Mouse (Mus musculus) mouse embryonic stem cell (cell line): ENCODE data around the gene Plekhh3.
"Not testable (repeated sequence)": the region's sequence is repeated elsewhere in the genome, so short reads cannot be mapped to it uniquely, and the experiment has no call there.

Source experiments
- in situ Hi-C, 2 experiments: fragments of 300-500 bp; cut with MboI; formaldehyde crosslinking; loops; 1 replicate in 1 of 2; 3 replicates in 1 of 2; pipeline ENCODE4 v1.14.3; 2019 to 2020; ENCODE audit warnings: low sequenced_read_pairs in 2 of 2, low pct_unique_long_range_greater_than_20kb in 1 of 2, mixed read lengths in 1 of 2; ENCODE audit not compliant: unreplicated experiment in 1 of 2

Plekhh3 gene

DNA sequence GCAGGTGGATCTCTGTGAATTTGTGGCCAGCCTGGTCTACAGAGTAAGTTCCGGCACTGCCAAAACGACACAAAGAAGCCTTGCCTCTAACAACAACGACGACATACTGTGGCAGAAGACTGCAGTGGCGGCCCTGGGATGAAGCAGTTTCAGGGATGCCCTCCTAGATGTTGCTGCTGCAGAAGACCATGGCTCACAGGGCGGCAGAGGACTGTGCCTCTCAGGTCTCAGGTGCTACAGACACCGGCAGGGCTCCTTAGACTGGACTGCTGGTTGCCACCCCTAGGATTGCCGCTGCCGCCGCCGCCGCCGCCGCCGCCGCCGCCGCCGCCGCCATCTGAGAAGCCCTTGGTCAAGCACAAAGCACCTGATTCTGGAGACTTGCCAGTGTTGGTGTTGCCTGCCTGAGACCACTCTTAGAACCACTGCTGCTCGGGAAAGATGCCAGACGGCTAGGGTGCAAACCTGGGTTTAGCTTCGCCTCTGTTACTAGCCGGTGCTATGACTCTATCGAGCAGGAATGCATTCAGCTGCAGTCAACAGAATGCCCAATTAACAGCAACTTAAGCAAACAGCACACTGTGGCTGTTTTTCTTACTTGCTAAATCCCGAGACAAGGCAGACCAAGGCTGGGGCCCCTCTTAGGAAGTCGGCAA is 30.9 kb downstream of the Plekhh3 start:
- in situ Hi-C loops, result no loop called here

DNA sequence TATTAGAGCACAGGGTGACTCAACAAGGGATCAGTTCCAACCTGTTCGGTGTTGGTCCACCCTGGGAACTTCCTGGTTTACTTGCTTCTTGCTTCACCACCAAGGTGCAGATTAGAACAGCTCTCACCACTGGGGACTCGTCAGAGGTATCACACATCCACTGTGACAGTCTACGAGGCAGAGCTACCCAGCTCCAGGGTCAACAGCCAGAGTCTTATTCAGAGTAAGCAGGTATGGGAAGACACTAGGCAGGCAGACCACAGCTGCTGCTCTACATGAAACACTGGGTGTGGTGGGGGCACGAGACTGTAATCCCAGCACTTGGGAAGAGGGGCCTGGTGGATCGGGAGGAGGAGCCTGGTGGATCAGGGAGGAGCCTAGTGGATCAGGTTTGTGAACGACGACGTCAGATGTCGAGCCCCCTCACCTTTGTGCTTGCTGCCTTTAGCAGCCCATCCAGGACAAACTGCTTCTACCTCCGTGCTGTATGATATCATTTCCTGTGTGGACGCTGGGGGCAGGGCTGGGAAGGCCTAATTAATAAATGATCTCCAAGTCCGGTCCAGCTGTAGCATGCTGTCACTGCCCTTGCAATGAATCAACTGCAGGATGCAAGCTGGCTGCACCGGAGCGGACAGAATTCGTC is 32.5 kb downstream of the Plekhh3 start:
- in situ Hi-C loops, result loop anchor here (5.0 to 10.0 kb wide), 2 partner anchors 39 to 46 kb away; partner anchors contain the start of gene Ccr10 (in 1 of the 2)

- in situ Hi-C loops, result loop anchor here (5.0 to 10.0 kb wide), 2 partner anchors 40 to 48 kb away; partner anchors contain the start of gene Ccr10 (in 1 of the 2)
Measured at GRCm38 (mm10) chr11:101137000-101137399, 34.2 kb downstream of the Plekhh3 start.

DNA sequence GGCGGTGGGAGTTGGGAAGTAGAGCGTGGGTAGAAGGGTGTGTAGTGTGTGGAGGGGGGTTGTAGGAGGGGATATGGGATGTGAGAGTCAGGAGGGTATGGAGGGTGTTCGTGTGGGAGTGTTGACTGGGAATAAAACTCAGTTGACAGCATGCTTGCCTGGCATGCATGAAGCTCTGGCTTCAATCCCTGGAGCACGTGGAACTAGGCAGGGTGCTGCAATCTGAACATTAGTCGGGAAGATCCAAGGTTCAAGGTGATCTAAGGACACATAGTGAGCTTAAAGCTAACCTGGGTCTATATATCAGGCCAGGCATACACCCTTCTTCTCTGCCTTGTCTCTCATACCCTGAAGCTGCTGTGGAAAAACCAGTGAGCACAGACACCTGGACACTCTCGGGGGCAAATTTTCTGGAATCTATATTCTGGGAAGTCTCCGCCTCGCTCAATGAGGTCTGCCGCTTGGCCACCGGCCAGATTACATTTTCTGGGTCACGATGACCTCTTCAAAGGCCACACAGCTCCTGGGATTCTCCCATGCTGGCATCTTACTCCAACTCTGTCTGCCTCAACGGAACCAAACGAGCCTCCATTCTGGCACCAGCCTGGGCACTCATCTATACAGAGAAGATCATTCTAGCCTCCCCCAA is 36.8 kb downstream of the Plekhh3 start:
- in situ Hi-C loops, result loop anchor here in 1 of 2 experiments (10.0 kb wide), 1 partner anchor 50 kb away; no protein-coding TSS in a partner anchor

DNA sequence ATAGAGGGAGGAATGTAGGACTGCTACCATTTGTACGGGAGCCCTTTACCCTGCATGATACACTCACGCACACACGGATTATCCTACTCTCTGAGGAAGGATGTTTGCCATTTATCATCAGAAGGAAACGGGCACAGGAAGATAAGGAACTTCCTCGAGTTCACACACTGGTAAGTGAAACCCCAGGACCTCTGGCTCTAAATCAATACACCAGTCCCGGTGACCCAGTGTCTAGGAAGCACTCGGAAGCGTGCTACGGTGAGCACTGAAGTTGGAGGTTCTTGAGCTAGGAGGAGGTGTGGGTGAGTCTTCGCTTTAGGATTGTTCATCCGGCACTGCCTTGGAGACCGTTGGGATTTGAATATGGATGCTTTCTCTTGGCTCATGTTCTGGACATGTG is 38.1 kb downstream of the Plekhh3 start:
- in situ Hi-C loops, result loop anchor here in 1 of 2 experiments (10.0 kb wide), 1 partner anchor 52 kb away; no protein-coding TSS in a partner anchor

GRCm38 (mm10) chr11:101131701-101132100 is 39.5 kb downstream of the Plekhh3 start:
- in situ Hi-C loops, result loop anchor here in 1 of 2 experiments (10.0 kb wide), 1 partner anchor 53 kb away; no protein-coding TSS in a partner anchor

DNA sequence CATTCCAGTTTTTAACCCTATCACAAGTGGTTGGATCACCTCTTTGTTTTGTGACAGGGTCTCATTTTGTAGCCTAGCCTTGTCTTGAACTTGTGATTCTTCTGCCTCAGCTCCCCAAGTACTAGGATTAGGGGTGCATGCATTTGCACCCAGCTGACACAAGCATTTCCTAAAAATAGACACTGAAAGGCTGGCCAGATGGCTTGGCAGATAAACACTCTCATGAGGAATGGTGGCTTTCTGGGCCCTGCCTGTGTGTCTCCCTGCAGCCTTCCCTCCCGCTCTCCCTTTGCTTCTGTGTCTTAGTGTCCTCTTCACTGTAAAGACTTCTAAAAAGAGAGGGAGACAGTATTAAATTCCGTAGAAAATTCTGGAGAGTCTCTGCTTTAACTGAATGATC is 40.0 kb downstream of the Plekhh3 start:
- in situ Hi-C loops, result loop anchor here in 1 of 2 experiments (10.0 kb wide), 1 partner anchor 54 kb away; no protein-coding TSS in a partner anchor

GRCm38 (mm10) chr11:101130056-101130756 is 40.9 kb downstream of the Plekhh3 start:
- in situ Hi-C loops, result loop anchor here in 1 of 2 experiments (10.0 kb wide), 1 partner anchor 55 kb away; no protein-coding TSS in a partner anchor

- in situ Hi-C loops, result no loop called here
Measured at GRCm38 (mm10) chr11:101128996-101129577, 42.1 kb downstream of the Plekhh3 start.

DNA sequence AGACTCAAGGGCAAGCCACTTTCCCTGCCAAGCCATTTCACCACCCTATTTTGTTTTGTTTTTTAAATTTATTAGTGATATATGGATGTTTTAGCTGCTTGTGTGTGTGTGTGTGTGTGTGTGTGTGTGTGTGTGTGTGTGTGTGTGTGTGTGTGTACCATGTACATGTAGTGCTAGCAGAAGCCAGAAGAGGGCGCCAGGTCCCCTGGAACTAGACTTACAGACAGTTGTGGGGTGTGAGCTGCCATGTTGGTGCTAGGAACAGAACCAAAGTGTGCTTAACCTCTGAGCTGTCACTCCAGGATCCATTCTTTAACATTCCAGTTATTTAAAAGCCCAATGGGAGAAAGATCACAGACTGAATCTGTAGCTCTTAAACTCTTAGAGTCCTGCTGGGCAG is 44.1 kb downstream of the Plekhh3 start:
- in situ Hi-C loops, result no loop called here

GRCm38 (mm10) chr11:101125008-101125407 is 46.1 kb downstream of the Plekhh3 start:
- in situ Hi-C loops, result not testable (repeated sequence)

DNA sequence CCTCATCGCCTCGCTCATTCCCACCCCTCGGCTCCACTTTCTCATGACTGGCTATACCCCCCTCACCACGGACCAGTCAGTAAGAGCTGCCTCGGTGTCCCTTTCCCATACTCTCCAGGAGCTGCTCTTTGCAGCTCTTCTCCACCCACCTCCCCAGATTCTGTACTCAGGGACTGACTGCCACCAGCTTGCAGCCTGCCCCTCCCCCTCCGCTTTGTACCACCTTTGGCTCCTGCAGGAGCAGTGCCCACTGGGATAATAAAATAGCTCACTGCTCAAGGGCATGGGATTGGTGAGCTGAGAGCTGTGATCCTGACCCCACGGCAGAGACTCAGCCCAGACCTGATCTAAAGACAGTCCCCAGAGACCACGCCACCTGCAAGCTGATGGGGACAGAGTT is 46.7 kb downstream of the Plekhh3 start:
- in situ Hi-C loops, result not testable (repeated sequence)

GRCm38 (mm10) chr11:101120545-101121188 is 50.5 kb downstream of the Plekhh3 start:
- in situ Hi-C loops, result no loop called here

GRCm38 (mm10) chr11:101119761-101120544 is 51.2 kb downstream of the Plekhh3 start, which contains the start of the genes Retreg3 and Tubg1:
TSS of gene Retreg3 (minus strand) at chr11:101119893.
TSS of gene Tubg1 (plus strand) at chr11:101119938.
- in situ Hi-C loops, result no loop called here

- in situ Hi-C loops, result no loop called here
Measured at GRCm38 (mm10) chr11:101119131-101119760, 51.9 kb downstream of the Plekhh3 start.

DNA sequence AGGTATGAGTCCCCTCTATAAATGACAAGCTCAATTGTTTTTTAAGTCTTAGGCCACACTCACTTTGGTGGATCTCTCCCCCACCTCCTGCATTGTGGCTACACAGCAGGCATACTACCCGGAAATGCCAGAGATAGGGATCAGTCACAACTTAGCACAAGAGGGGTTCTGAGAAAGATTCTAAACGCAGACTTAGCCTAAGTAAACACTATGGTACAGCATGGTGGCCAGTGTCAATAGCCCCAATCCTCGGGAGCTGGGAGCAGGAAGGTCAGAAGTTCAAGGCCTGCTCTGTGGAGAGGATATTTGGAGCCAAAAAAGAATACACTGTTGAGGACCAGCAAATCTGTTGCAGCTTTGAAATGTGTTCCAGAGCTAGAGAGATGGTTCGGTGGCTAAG is 53.0 kb downstream of the Plekhh3 start:
- in situ Hi-C loops, result no loop called here
